Mouse (Mus musculus) lung, adult 2 months (tissue): ENCODE results near the gene Foxi1.

Experiments used
- CTCF ChIP-seq: fragments of 200-500 bp; IDR thresholded peaks from 2 replicates; pipeline ENCODE4 v1.5.1; 2011; ENCODE audit warnings: mild to moderate bottlenecking, low read length, control low read depth; ENCODE audit not compliant: insufficient read depth
- POLR2A ChIP-seq: fragments of 200-500 bp; IDR thresholded peaks from 2 replicates; pipeline ENCODE4 v1.6.1; 2011; ENCODE audit warnings: low read depth, mild to moderate bottlenecking, control low read depth, low read length, borderline replicate concordance; ENCODE audit errors: extremely low read depth

DNA sequence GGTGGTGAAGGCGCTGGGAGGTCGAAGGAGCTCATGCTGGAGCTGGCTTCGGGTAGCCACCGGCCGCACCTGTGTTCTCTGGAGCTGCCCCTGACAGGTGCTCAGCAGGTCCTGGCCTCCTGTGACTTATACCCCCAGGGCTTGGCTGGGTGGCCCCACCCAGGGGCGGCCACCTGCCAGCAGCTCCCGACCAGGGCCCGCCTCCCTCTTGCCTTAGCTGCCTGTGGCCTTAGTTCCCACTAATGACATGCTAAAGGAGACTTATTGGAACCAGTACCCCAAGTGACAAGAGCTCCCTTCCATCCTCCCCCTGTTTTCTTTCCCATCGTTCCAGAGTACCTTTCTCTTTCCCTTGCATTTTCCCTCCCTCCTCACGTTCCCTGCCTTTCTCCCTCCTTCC, at the start of gene Foxi1:
- no peak for TF ChIP-seq CTCF
- TF ChIP-seq POLR2A, result no peak
